Mouse (Mus musculus): ENCODE measurements around the gene Amigo2.
"Not testable (repeated sequence)": the region's sequence is repeated elsewhere in the genome, so short reads cannot be mapped to it uniquely, and the experiment has no call there.

The Amigo2 gene

DNA sequence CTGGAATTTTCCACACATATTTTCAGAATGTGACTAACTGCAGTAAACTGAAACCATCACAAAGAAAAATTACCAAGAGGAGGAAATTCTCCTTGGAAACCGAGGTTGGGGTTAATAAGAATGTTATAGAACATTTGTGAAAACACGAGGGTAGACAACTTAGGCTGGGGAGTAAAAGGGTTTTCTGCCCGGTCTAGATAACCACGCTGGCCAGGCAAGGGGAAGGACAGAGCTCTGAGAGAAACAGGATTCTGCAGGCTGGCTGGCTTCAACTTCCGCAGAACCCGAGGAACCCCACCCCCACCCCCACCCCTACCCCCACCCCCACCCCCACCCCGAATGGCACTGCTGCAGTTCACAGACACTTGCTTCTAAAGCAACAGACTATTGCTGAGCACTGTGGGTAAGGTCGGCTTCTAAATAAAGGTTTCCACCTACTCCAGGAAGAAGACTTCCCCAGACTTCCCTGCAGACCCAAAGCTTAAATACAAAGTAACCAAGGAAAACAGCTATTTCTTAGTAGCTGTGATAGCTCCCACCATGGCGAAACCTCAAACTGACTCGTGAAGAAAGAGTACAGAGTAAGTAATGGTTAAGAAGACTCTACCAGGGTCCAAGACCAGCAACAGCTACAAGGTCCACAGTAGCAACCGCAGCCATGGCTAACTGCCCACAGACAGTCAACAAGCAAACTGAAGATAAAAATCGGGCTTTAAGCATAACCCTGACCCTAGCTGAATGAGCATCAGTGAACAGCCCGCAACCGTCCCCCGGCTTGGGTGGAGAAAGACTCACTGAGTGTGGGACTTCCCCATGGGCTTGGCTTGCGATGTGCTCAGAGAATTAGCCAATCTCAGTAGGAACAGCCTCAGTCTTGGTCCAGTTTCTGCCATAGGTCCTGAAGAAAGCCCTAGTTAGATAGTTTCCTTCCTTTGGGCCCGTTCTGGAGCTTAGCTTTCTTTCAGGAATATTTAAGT is 34.3 kb downstream of the Amigo2 start:
- no peak for DNase-seq

DNA sequence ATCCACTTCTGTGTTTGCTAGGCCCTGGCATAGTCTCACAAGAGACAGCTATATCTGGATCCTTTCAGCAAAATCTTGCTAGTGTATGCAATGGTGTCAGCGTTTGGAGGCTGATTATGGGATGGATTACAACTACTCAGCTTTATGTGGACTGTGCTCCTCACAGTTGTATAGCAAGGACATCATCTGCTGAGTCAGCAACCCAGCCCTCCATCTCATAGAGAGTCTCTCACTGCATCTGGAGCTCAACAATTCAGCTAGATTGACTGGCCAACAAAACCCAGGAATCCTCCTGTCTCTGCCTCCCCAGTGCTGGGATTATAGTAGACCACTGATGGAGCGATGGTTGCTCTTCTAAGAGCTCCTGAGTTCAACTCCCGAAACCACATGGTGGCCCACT is 37.3 kb downstream of the Amigo2 start:
- not testable (repeated sequence) for DNase-seq

- DNase-seq = no peak
Measured at GRCm38 (mm10) chr15:97206506-97206905, 40.6 kb downstream of the Amigo2 start.

DNA sequence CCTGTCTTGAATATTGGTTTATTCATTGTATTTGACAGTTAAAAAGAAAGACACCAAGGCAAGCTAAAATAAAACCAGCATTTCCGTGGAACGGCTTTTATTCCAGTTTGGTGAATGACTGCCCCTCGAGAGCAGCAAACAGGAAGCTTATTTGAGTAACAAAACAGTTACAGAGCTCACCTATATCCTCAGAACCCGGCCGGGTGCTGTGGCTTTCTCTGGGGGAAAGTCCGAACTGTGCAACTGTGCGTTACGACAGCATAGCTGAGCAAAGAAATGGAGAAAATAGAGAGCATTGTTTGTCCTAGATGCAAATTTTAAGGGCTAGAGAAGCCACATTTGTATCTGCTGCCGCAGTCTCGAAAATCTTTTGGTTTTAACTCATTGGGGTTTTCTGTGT is 41.3 kb downstream of the Amigo2 start:
- no peak for DNase-seq

DNA sequence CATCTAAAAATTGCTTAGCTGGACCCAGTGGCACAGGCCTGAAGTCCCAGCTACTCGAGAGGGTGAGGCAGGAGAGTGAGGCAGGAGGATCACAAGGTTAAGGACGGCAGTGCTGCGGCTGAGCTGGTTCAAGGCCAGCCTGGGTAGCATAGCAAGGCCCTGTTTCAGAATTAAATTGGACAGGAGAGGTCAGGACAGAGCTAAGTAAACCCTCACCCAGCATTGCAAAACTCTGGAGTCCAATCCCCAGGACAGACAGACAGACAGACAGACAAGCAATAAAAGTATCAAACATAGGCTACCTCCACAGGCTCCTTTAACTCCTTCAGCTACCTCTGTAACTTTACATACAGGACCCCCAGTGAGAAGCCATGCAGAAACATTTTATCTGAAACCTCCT is 42.2 kb downstream of the Amigo2 start:
- no peak for DNase-seq

- DNase-seq = no peak
Measured at GRCm38 (mm10) chr15:97196644-97197043, 50.4 kb downstream of the Amigo2 start.

DNA sequence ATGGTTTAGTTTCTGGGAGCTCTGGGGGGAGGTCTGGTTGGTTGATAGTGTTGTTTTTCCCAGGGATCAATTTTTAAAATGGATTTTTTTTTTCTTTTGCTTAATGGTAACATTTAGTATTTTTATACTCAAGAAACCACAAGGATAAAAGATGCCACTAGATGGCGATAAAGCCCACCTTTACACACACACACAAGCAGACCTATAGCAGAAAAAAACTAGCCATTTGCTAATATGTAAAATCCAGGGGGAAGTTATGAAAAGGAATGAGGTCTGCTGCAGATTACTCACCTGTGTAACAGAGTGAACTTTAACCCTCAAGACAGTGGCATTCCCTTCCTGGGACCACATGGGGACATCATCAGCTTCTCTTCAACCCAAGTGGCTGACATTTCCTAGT is 51.5 kb downstream of the Amigo2 start:
- DNase-seq = peak; percentile 77

Measured in embryo, embryonic 11 days (tissue).